Mouse (Mus musculus): Measurements from ENCODE around the gene Tfip11.

- TF ChIP-seq CTCF (IDR thresholded peaks at IDR 0.05; ENCODE audit: low read depth, low read length) (no peak), GATA1 (IDR thresholded peaks at IDR 0.05; ENCODE audit: borderline replicate concordance, low read length) (no peak), GATA2 (IDR thresholded peaks at IDR 0.05; ENCODE audit: borderline replicate concordance, low read depth, low read length) (no peak), POLR2AphosphoS5 (IDR thresholded peaks at IDR 0.05; ENCODE audit: insufficient replicate concordance, low read depth, low read length) (no peak), TAL1 (conservative IDR thresholded peaks at IDR 0.05; ENCODE audit: low read depth, low read length) (no peak)
Measured at GRCm38 (mm10) chr5:112286984-112287641, 39.0 kb upstream of the Tfip11 start.

Measured in G1E (cell line).